Mouse (Mus musculus) lung, adult 2 months (tissue): ENCODE data around the gene Inca1. TPM values are rescaled to one million over a fixed set of nuclear protein-coding genes. Genes with fewer than 3 reads are reported as not detected.

ENCODE experiments used
- DNase-seq: peaks from one replicate; pipeline ENCODE4 v3.0.0; 2022
- H3K4me1 ChIP-seq: fragments of 200-500 bp; 2 replicates; pipeline ENCODE4 v1.6.1; 2011; ENCODE audit warnings: low read length; ENCODE audit not compliant: control insufficient read depth, insufficient read depth
- H3K4me3 ChIP-seq: fragments of 200-500 bp; replicated peaks from 2 replicates; pipeline ENCODE3; 2011; ENCODE audit warnings: low read depth, mild to moderate bottlenecking, control low read depth, low read length; ENCODE audit errors: extremely low read depth
- CTCF ChIP-seq: fragments of 200-500 bp; IDR thresholded peaks from 2 replicates; pipeline ENCODE4 v1.5.1; 2011; ENCODE audit warnings: mild to moderate bottlenecking, low read length, control low read depth; ENCODE audit not compliant: insufficient read depth
- POLR2A ChIP-seq: fragments of 200-500 bp; IDR thresholded peaks from 2 replicates; pipeline ENCODE4 v1.6.1; 2011; ENCODE audit warnings: low read depth, mild to moderate bottlenecking, control low read depth, low read length, borderline replicate concordance; ENCODE audit errors: extremely low read depth
- WGBS: fragments of 180-500 bp; shearing (Covaris S2); methylation state at CpG from one replicate; pipeline ENCODE4 v1.1.7; 2018; 5-methylcytosine and 5-hydroxymethylcytosine counted together
- polyA plus RNA-seq: library from polyadenylated mRNA; depleted of rRNA; stranded (reverse); fragments of >200 nt; gene quantifications from 2 replicates; pipeline ENCODE4 v1.2.3, GENCODE M21; 2012

Inca1 gene
- polyA plus RNA-seq, 1 experiment: 2.0 TPM

- Histone ChIP-seq H3K4me3 (no peak overlapping the region), H3K4me1 (peaks cover 4% of the 10 kb centered on the region; the same call in 1 of the 2 replicates)
- no peak for TF ChIP-seq POLR2A
- 0 out of 2 replicates have a peak, but pooled peaks have one; percentile 13 for TF ChIP-seq CTCF
- 90% methylated on average over 9 of the region's 9 CpGs for WGBS
- no peak for DNase-seq
Measured at GRCm38 (mm10) chr11:70664741-70665140, 35.2 kb downstream of the Inca1 start.

- DNase-seq: no peak
- 81% methylated on average over 6 of the region's 6 CpGs for WGBS
- no peak for TF ChIP-seq POLR2A
- TF ChIP-seq CTCF: no peak
Measured at GRCm38 (mm10) chr11:70663957-70664356, 36.0 kb downstream of the Inca1 start.

DNA sequence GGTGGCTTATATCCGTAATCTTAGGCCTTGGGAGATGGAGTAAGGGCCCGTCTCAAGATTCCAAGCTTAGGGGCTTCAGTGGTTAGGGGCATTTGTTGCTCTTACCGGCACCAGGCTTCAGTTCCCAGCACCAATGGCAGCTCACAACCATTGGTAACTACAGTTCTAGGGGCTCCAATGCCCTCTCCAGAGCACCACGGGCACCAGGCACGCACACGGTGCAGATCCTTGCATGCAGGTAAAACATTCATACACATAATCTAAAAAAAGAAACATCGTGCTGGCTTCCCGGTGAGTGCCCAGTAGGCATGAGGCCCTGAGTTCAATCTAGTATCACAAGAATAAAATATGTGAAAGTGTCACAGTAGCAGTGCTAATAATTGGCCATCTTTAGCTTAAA, 36.9 kb downstream of the Inca1 start:
- 90% methylated on average over 8 of the region's 8 CpGs for WGBS
- TF ChIP-seq POLR2A (no peak), CTCF (no peak)
- H3K4me3 ChIP-seq: no peak overlapping the region
- H3K4me1 ChIP-seq: peaks cover 4% of the 10 kb centered on the region; the same call in 1 of the 2 replicates
- DNase-seq: no peak

More at GRCm38 (mm10) chr11:70663957-70664356, 36.0 kb downstream of the Inca1 start:
- Histone ChIP-seq H3K4me3 (no peak overlapping the region), H3K4me1 (peaks cover 4% of the 10 kb centered on the region; the same call in 1 of the 2 replicates)

- 84% methylated on average over 8 of the region's 8 CpGs for WGBS
- Histone ChIP-seq H3K4me3 (no peak overlapping the region), H3K4me1 (peaks cover 7% of the 10 kb centered on the region; the same call in 1 of the 2 replicates)
- no peak for DNase-seq
- TF ChIP-seq POLR2A (no peak), CTCF (no peak)
Measured at GRCm38 (mm10) chr11:70660571-70660970, 39.4 kb downstream of the Inca1 start.

- Histone ChIP-seq H3K4me1 (peaks cover 9% of the 10 kb centered on the region; the same call in 1 of the 2 replicates), H3K4me3 (no peak overlapping the region)
- WGBS: 67% methylated on average over 8 of the region's 8 CpGs
- TF ChIP-seq POLR2A (no peak), CTCF (no peak)
- DNase-seq: no peak
Measured at GRCm38 (mm10) chr11:70658942-70659341, 41.0 kb downstream of the Inca1 start.

DNA sequence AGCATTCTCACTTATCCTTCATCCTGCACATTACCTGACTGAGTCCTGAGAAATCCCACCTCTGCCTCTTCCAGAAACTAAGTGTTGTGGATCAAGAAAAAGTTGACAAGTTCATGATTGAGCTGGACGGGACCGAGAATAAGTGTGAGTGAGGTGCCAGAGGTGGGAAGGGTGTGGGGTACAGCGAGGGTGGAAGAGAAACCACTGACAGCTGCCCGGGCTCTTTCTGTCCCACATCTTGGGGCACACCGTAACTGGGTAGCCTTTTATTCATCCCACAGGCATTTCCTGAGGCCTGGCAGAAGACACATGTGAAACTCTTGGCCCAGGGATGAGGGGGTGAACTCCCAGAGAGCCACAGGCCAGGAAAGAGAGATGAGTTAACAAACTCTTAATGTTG, 41.4 kb downstream of the Inca1 start:
- 65% methylated on average over 5 of the region's 5 CpGs for WGBS
- DNase-seq: no peak
- H3K4me1 ChIP-seq: peaks cover 9% of the 10 kb centered on the region; the same call in 1 of the 2 replicates
- H3K4me3 ChIP-seq: no peak overlapping the region
- TF ChIP-seq POLR2A (no peak), CTCF (no peak)

GRCm38 (mm10) chr11:70657991-70658390, 42.0 kb downstream of the Inca1 start:
- H3K4me1 ChIP-seq: peaks cover 9% of the 10 kb centered on the region
- no peak overlapping the region for H3K4me3 ChIP-seq
- no peak for DNase-seq
- TF ChIP-seq CTCF (no peak), POLR2A (no peak)
- WGBS: 68% methylated on average over 9 of the region's 9 CpGs

GRCm38 (mm10) chr11:70657573-70657972, 42.4 kb downstream of the Inca1 start:
- DNase-seq: no peak
- Histone ChIP-seq H3K4me3 (no peak overlapping the region), H3K4me1 (peaks cover 13% of the 10 kb centered on the region)
- TF ChIP-seq CTCF (no peak), POLR2A (no peak)
- WGBS: 50% methylated on average over 6 of the region's 6 CpGs

DNA sequence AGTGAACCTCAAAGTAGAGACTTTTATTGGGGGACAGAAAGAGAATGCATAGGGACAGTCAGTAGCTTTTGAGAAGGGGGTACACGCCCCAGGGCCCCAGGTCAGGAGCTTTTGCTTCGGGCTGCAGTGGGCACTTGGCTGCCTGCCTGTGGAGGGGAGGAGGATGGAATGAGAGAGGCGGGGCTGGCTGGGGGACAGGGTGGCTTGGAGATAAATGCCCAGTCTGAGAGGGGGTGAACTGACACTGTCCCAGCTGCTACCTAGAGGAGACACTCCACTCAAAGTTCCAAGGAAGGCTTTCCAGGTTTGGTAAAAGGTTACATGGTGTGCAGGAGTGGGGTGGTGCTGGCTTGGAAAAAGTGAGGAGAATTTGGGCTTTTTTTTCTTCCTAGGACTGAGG, 43.0 kb downstream of the Inca1 start, which contains the start of gene Eno3:
Eno3 (plus strand) TSS at position 239 of the 400 bp plus-strand sequence.
- Histone ChIP-seq H3K4me3 (peak within 1 kb of the TSS; percentile 61), H3K4me1 (peaks cover 17% of the 10 kb centered on the region)
- no peak for DNase-seq
- WGBS: 50% methylated on average over 3 of the region's 3 CpGs
- TF ChIP-seq POLR2A (no peak), CTCF (no peak)

DNA sequence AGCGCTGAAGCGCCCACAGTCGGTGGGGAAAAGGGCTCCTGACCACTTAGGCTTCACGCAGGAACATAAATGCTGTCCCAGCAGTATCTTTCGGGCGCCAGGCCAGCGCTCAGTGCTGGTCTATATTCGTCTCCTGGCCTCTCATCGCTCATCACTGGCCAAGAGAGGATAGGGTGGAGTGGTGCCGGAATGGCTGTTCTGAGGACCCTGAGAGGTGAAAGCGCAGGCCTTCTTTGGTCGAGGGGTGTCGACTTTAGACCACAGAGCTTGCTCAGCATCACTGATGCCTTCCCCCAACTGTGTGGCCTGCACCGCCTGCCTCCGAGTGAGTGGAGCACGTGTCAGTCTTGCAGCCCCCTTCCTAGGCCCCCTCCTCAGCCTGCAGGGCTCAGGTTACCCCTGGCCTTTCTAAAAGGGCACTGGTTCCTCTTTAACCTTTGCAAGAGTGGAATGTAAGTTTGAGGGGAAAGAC, 43.5 kb downstream of the Inca1 start:
- no peak for TF ChIP-seq POLR2A
- no peak for TF ChIP-seq CTCF
- 38% methylated on average over 16 of the region's 16 CpGs for WGBS
- DNase-seq: no peak

More for the DNA sequence above, 43.5 kb downstream of the Inca1 start:
- H3K4me1 ChIP-seq: peaks cover 18% of the 10 kb centered on the region
- H3K4me3 ChIP-seq: peak overlapping the region; percentile 61
